Comparison of ENCODE assay signal across 30 mouse cellular contexts in genomic region chr8:106047854-106048630, GRCm38 (mm10). TPM values are rescaled to one million over a fixed set of nuclear protein-coding genes. Genes with fewer than 3 reads are reported as not detected.
DNase-seq lines count a peak whose midpoint lies in the region; ATAC-seq and TF ChIP-seq lines count a peak whose summit lies in the region.
"Had no signal": no experiment of that assay in that cellular context is flagged by ENCODE, and none has a peak within 500 bp of the region (broad histone marks: within the 10 kb centered on the region; RNA-seq: fewer than 3 reads in every experiment).

No protein-coding gene starts in this region.

- H3K79me2 ChIP-seq in CH12.LX (replicated peaks; ENCODE audit: control insufficient read depth, extremely low read depth, insufficient read depth, poor library complexity, severe bottlenecking): peaks cover 28% of the 10 kb centered on the region
- H3K79me2 ChIP-seq in myocyte (ENCODE audit: control insufficient read depth, insufficient read depth): no peaks in the 10 kb centered on the region

- no peak overlapping the region for H3ac ChIP-seq in myocyte (ENCODE audit: control insufficient read depth, insufficient read length)

- no peak overlapping the region for H3K9ac ChIP-seq in CH12.LX (ENCODE audit: insufficient read depth, low read depth)
- H3K9ac ChIP-seq in liver, embryonic 12.5 days: peak overlapping the region; percentile 32
- H3K9ac ChIP-seq in forebrain, embryonic 12.5 days: no peak overlapping the region
- H3K9ac ChIP-seq: embryonic facial prominence, embryonic 13.5 days; forebrain, embryonic 15.5 days; midbrain, embryonic 13.5 days; neural tube, embryonic 12.5 days had no signal

- H3K4me1 ChIP-seq in CH12.LX (ENCODE audit: control insufficient read depth in 1 of 2, insufficient read depth in 2 of 2): peaks cover 22 to 70% of the 10 kb centered on the region in 2 experiments
- peaks cover 40% of the 10 kb centered on the region for H3K4me1 ChIP-seq in liver, embryonic 12.5 days
- no peaks in the 10 kb centered on the region for H3K4me1 ChIP-seq in forebrain, embryonic 12.5 days
- peaks cover 5% of the 10 kb centered on the region for H3K4me1 ChIP-seq in lung, adult 2 months (ENCODE audit: control insufficient read depth, insufficient read depth, low read length)
- H3K4me1 ChIP-seq: embryonic facial prominence, embryonic 13.5 days; forebrain, embryonic 15.5 days; midbrain, embryonic 13.5 days had no signal

- H3K4me3 ChIP-seq in CH12.LX (replicated peaks in 1 of 3; ENCODE audit: low read depth in 2 of 3, low read length in 2 of 3, poor library complexity in 1 of 3) (peak overlapping the region in 1 of 3 experiments; percentile 23), myocyte (no peak overlapping the region)
- H3K4me3 ChIP-seq in liver, embryonic 12.5 days: no peak overlapping the region
- no peak overlapping the region for H3K4me3 ChIP-seq in forebrain, embryonic 12.5 days (replicated peaks)
- no peak overlapping the region for H3K4me3 ChIP-seq in lung, adult 2 months (replicated peaks; ENCODE audit: extremely low read depth, low read depth, low read length)
- H3K4me3 ChIP-seq: embryonic facial prominence, embryonic 13.5 days; erythroblast, embryonic 14.5 days; forebrain, embryonic 15.5 days; midbrain, embryonic 13.5 days; neural tube, embryonic 12.5 days had no signal

- H3K27ac ChIP-seq in CH12.LX (ENCODE audit: insufficient read depth, low read depth): peak overlapping the region; percentile 48; the same call in 1 of the 2 replicates
- H3K27ac ChIP-seq in liver, embryonic 12.5 days: peak overlapping the region; percentile 83
- H3K27ac ChIP-seq in forebrain, embryonic 12.5 days: no peak overlapping the region
- H3K27ac ChIP-seq: embryonic facial prominence, embryonic 13.5 days; forebrain, embryonic 15.5 days; hindbrain, postnatal 0 days; midbrain, embryonic 13.5 days; neural tube, embryonic 12.5 days had no signal

- peak; percentile 61 for ATAC-seq in liver, embryonic 12.5 days
- no peak for ATAC-seq in forebrain, embryonic 12.5 days (ENCODE audit: low FRiP score)
- ATAC-seq: activated CD4-positive, CD25-positive, alpha-beta regulatory T cell, adult 4 months; forebrain, embryonic 15.5 days; hindbrain, postnatal 0 days; midbrain, embryonic 13.5 days had no signal

- WGBS in liver, embryonic 12.5 days (ENCODE audit: insufficient replicate concordance): 60% methylated on average over 5 of the region's 5 CpGs
- 92% methylated on average over 5 of the region's 5 CpGs for WGBS in forebrain, embryonic 12.5 days
- WGBS in lung, adult 2 months: 89% methylated on average over 5 of the region's 5 CpGs

- in situ Hi-C loops in CH12.LX (cut with MboI; ENCODE audit: low pct_ligation_motif_present, low pct_unique_long_range_greater_than_20kb, low sequenced_read_pairs): loop anchor here (25.0 kb wide), 1 partner anchor 336 kb away; the partner anchor contains the start of genes 4933405L10Rik, Acd, Enkd1 and Pard6a

- no peak for TF ChIP-seq CTCF in CH12.LX (conservative IDR thresholded peaks at IDR 0.05 in 1 of 2, IDR thresholded peaks at IDR 0.05 in 1 of 2; ENCODE audit: low read depth in 2 of 2, low read length in 2 of 2)
- no peak for TF ChIP-seq CTCF in lung, adult 2 months (IDR thresholded peaks at IDR 0.05; ENCODE audit: insufficient read depth, low read length)

- no peak for DNase-seq in CH12.LX (ENCODE audit: extremely low read depth)
- DNase-seq in c-Kit-positive CD71-positive TER-119-positive erythroid progenitor cells, embryonic 14.5 days (ENCODE audit: low spot score): peak; percentile 26
- no peak for DNase-seq in adipocyte (ENCODE audit: low spot score)
- DNase-seq in lung, adult 2 months: no peak
- DNase-seq: adrenal gland, postnatal 10 days; cerebellum, adult 2 months; cerebellum, postnatal 36 days; embryo, embryonic 11 days; gastrocnemius, postnatal 10 days; heart, adult 11 months; kidney, adult 18-20 months; left cerebral cortex, postnatal 4 days; lung, postnatal 14 days; right cerebral cortex, postnatal 14 days; spleen, adult 18-20 months; thymus, postnatal 14 days had no signal

- peaks cover 31 to 78% of the 10 kb centered on the region in 2 experiments for H3K36me3 ChIP-seq in CH12.LX (replicated peaks in 1 of 2; ENCODE audit: control insufficient read depth in 1 of 2, insufficient read depth in 1 of 2, low read length in 1 of 2)
- H3K36me3 ChIP-seq in liver, embryonic 12.5 days: peaks cover 71% of the 10 kb centered on the region
- H3K36me3 ChIP-seq in myocyte (ENCODE audit: control insufficient read depth, insufficient read depth): peaks cover 8% of the 10 kb centered on the region
- H3K36me3 ChIP-seq in forebrain, embryonic 12.5 days (replicated peaks): peaks cover 39% of the 10 kb centered on the region

- no peaks in the 10 kb centered on the region for H3K9me3 ChIP-seq in CH12.LX (replicated peaks; ENCODE audit: low read length)
- H3K9me3 ChIP-seq in liver, embryonic 12.5 days (replicated peaks): no peaks in the 10 kb centered on the region
- H3K9me3 ChIP-seq in forebrain, embryonic 12.5 days: no peaks in the 10 kb centered on the region
- H3K9me3 ChIP-seq: embryonic facial prominence, embryonic 13.5 days; forebrain, embryonic 15.5 days; midbrain, embryonic 13.5 days; neural tube, embryonic 12.5 days had no signal

- dilution Hi-C loops in CH12.LX (cut with MboI; ENCODE audit: extremely low pct_ligation_motif_present, extremely low pct_unique_long_range_greater_than_20kb, low sequenced_read_pairs): no loop called here

- no peak for TF ChIP-seq EP300 in CH12.LX (IDR thresholded peaks at IDR 0.05; ENCODE audit: low read length)

- TF ChIP-seq POLR2A in CH12.LX (IDR thresholded peaks at IDR 0.05; ENCODE audit: low read depth, low read length): no peak
- no peak for TF ChIP-seq POLR2A in myocyte (IDR thresholded peaks at IDR 0.05; ENCODE audit: insufficient read length, low read depth)
- no peak for TF ChIP-seq POLR2A in lung, adult 2 months (IDR thresholded peaks at IDR 0.05; ENCODE audit: borderline replicate concordance, extremely low read depth, low read depth, low read length)

- TF ChIP-seq RAD21 in CH12.LX (IDR thresholded peaks at IDR 0.05; ENCODE audit: low read depth, low read length): no peak

- H3K27me3 ChIP-seq in CH12.LX (replicated peaks) (no peaks in the 10 kb centered on the region), myocyte (ENCODE audit: control insufficient read depth, insufficient read depth, insufficient read length) (no peaks in the 10 kb centered on the region)
- H3K27me3 ChIP-seq in liver, embryonic 12.5 days (replicated peaks): no peaks in the 10 kb centered on the region
- H3K27me3 ChIP-seq in forebrain, embryonic 12.5 days: no peaks in the 10 kb centered on the region
- H3K27me3 ChIP-seq: embryonic facial prominence, embryonic 13.5 days; forebrain, embryonic 15.5 days; midbrain, embryonic 13.5 days; neural tube, embryonic 12.5 days had no signal

- H3K4me2 ChIP-seq in CH12.LX (ENCODE audit: insufficient read depth, low read depth, poor library complexity, severe bottlenecking): no peak overlapping the region
- peak overlapping the region; percentile 17 for H3K4me2 ChIP-seq in liver, embryonic 12.5 days
- H3K4me2 ChIP-seq in myocyte (ENCODE audit: low read depth): peak overlapping the region; percentile 1
- H3K4me2 ChIP-seq in forebrain, embryonic 12.5 days: no peak overlapping the region
- H3K4me2 ChIP-seq: embryonic facial prominence, embryonic 13.5 days; forebrain, embryonic 15.5 days; heart, embryonic 11.5 days; midbrain, embryonic 13.5 days; neural tube, embryonic 12.5 days had no signal

TF ChIP-seq in CH12.LX, 34 proteins besides CTCF, POLR2A, EP300 and RAD21 (continues in another document):
- TF ChIP-seq JUND (conservative IDR thresholded peaks at IDR 0.05; ENCODE audit: low read depth, low read length) (no peak), MAZ (IDR thresholded peaks at IDR 0.05; ENCODE audit: low read depth, low read length) (no peak), HCFC1 (IDR thresholded peaks at IDR 0.05; ENCODE audit: low read depth, low read length) (no peak)

TF ChIP-seq in myocyte, 11 proteins besides CTCF, POLR2A, EP300 and RAD21 (continues in another document):
- TF ChIP-seq USF1 (IDR thresholded peaks at IDR 0.05; ENCODE audit: low read depth) (no peak), POLR2AphosphoS2 (IDR thresholded peaks at IDR 0.05; ENCODE audit: insufficient read length, low read depth) (no peak), MAX (IDR thresholded peaks at IDR 0.05; ENCODE audit: low read depth) (no peak), REST (IDR thresholded peaks at IDR 0.05; ENCODE audit: insufficient read depth, insufficient read length) (no peak)

RNA-seq across cellular contexts. Expression of gene Nfatc3, which starts 10.6 kb away (rescaled TPM):
- total RNA-seq in CH12.LX (2012; rRNA removed) (25.5 and 29.0 TPM in 2 replicates), CH12.LX (2014; rRNA removed) (32.9 and 37.8 TPM in 2 replicates)
- polyA plus RNA-seq in CH12.LX (2012; ENCODE audit: insufficient read length, low read depth) (73.5 and 96.3 TPM in 2 replicates), myocyte (2012; fragmentation: generic; extraction: Trizol) (11.8 TPM)
- 5.0 and 5.8 TPM in 2 replicates for polyA plus RNA-seq in liver, embryonic 12.5 days (2016; fragmentation: Nextera tagmentation; extraction: Ambion mirVana)
- polyA plus RNA-seq in forebrain, embryonic 12.5 days (2016; fragmentation: Nextera tagmentation; extraction: Ambion mirVana): 4.9 and 6.6 TPM in 2 replicates
- polyA plus RNA-seq in lung, adult 2 months (2012; rRNA removed): 17.7 and 19.9 TPM in 2 replicates

RNA-seq across cellular contexts. Expression of gene Ddx28, which starts 36.4 kb away (rescaled TPM):
- 19.8 and 23.3 TPM in 2 replicates for total RNA-seq in CH12.LX (2012; rRNA removed)
- 21.6 and 21.8 TPM in 2 replicates for total RNA-seq in CH12.LX (2014; rRNA removed)
- 15.5 and 16.3 TPM in 2 replicates for polyA plus RNA-seq in CH12.LX (2012; ENCODE audit: insufficient read length, low read depth)
- 14.7 TPM in 2 replicates for polyA plus RNA-seq in liver, embryonic 12.5 days (2016; fragmentation: Nextera tagmentation; extraction: Ambion mirVana)
- polyA plus RNA-seq in myocyte (2012; fragmentation: generic; extraction: Trizol): 20.6 TPM
- 19.5 and 20.1 TPM in 2 replicates for polyA plus RNA-seq in forebrain, embryonic 12.5 days (2016; fragmentation: Nextera tagmentation; extraction: Ambion mirVana)
- 6.5 and 6.7 TPM in 2 replicates for polyA plus RNA-seq in lung, adult 2 months (2012; rRNA removed)

RNA-seq across cellular contexts. Expression of gene Dpep2nb, which starts 42.3 kb away (rescaled TPM):
- total RNA-seq in CH12.LX (2012; rRNA removed): not detected in 2 replicates
- not detected in 2 replicates for total RNA-seq in CH12.LX (2014; rRNA removed)
- not detected in 2 replicates for polyA plus RNA-seq in CH12.LX (2012; ENCODE audit: insufficient read length, low read depth)
- not detected in 2 replicates for polyA plus RNA-seq in liver, embryonic 12.5 days (2016; fragmentation: Nextera tagmentation; extraction: Ambion mirVana)
- polyA plus RNA-seq in myocyte (2012; fragmentation: generic; extraction: Trizol): not detected
- not detected in 2 replicates for polyA plus RNA-seq in forebrain, embryonic 12.5 days (2016; fragmentation: Nextera tagmentation; extraction: Ambion mirVana)
- not detected in 2 replicates for polyA plus RNA-seq in lung, adult 2 months (2012; rRNA removed)
- total RNA-seq: adrenal gland, postnatal 10 days; gastrocnemius, postnatal 10 days; hematopoietic stem cell, adult 5-6 weeks; hindbrain, postnatal 0 days; layer of hippocampus, postnatal 14 days; left cerebral cortex, postnatal 4 days; liver, adult 2 months had no signal
- polyA plus RNA-seq: activated CD4-positive, CD25-positive, alpha-beta regulatory T cell, adult 4 months; cerebellum, adult 2 months; embryonic facial prominence, embryonic 13.5 days; erythroblast, embryonic 14.5 days; forebrain, embryonic 15.5 days; hindbrain, postnatal 0 days; liver, adult 2 months; midbrain, embryonic 13.5 days; neural tube, embryonic 12.5 days had no signal

RNA-seq across cellular contexts. Expression of gene Dus2, which starts 56.9 kb away (rescaled TPM):
- 20.9 and 23.2 TPM in 2 replicates for total RNA-seq in CH12.LX (2012; rRNA removed)
- total RNA-seq in CH12.LX (2014; rRNA removed): 20.7 and 23.6 TPM in 2 replicates
- polyA plus RNA-seq in CH12.LX (2012; ENCODE audit: insufficient read length, low read depth): 27.2 and 27.7 TPM in 2 replicates
- 16.0 and 16.5 TPM in 2 replicates for polyA plus RNA-seq in liver, embryonic 12.5 days (2016; fragmentation: Nextera tagmentation; extraction: Ambion mirVana)
- polyA plus RNA-seq in myocyte (2012; fragmentation: generic; extraction: Trizol): 30.4 TPM
- 15.4 and 18.4 TPM in 2 replicates for polyA plus RNA-seq in forebrain, embryonic 12.5 days (2016; fragmentation: Nextera tagmentation; extraction: Ambion mirVana)
- 5.5 and 10.3 TPM in 2 replicates for polyA plus RNA-seq in lung, adult 2 months (2012; rRNA removed)

Comparison
In these comparisons a context has a peak if more than half of its experiments do, and no peak if none do; other contexts are left out.
1. H3K4me2 ChIP-seq: peak in liver, embryonic 12.5 days (single experiment) and myocyte (single experiment); none in CH12.LX (single experiment) and forebrain, embryonic 12.5 days (single experiment).